Mouse (Mus musculus) liver, adult 2 months (tissue): ENCODE measurements around the gene Smarcd2. TPM values are rescaled to one million over a fixed set of nuclear protein-coding genes. Genes with fewer than 3 reads are reported as not detected.
A peak's percentile ranks its signal among the peaks of the same experiment; 100 is the strongest.

ENCODE experiments used
- DNase-seq: peaks from one replicate; pipeline ENCODE4 v3.0.0-alpha.2; 2011; ENCODE audit warnings: low read depth, low spot score; ENCODE audit errors: extremely low read depth
- H3K27ac ChIP-seq: fragments of 200-500 bp; replicated peaks from 2 replicates; pipeline ENCODE4 v1.5.1; 2012; ENCODE audit warnings: low read depth, mild to moderate bottlenecking, control low read depth, inconsistent platforms, low read length; ENCODE audit not compliant: insufficient read depth
- H3K27me3 ChIP-seq: fragments of 200-500 bp; 2 replicates; pipeline ENCODE4 v1.6.1; 2012; ENCODE audit warnings: mild to moderate bottlenecking, moderate library complexity, low read length, inconsistent platforms; ENCODE audit not compliant: control insufficient read depth, insufficient read depth
- H3K36me3 ChIP-seq: fragments of 200-500 bp; 2 replicates; pipeline ENCODE4 v1.6.1; 2012; ENCODE audit warnings: low read length, inconsistent platforms; ENCODE audit not compliant: control insufficient read depth, insufficient read depth
- H3K4me1 ChIP-seq: fragments of 200-500 bp; 2 replicates; pipeline ENCODE4 v1.6.1; 2011; ENCODE audit warnings: low read length; ENCODE audit not compliant: control insufficient read depth, insufficient read depth
- H3K4me3 ChIP-seq: fragments of 200-500 bp; 2 replicates; pipeline ENCODE4 v1.5.1; 2011; ENCODE audit warnings: low read depth, mild to moderate bottlenecking, control low read depth, low read length, moderate library complexity; ENCODE audit not compliant: insufficient read depth
- H3K79me2 ChIP-seq: fragments of 200-500 bp; 2 replicates; pipeline ENCODE4 v1.6.1; 2012; ENCODE audit warnings: inconsistent platforms, mild to moderate bottlenecking, low read length, moderate library complexity; ENCODE audit not compliant: control insufficient read depth, insufficient read depth
- H3K9ac ChIP-seq: fragments of 200-500 bp; 2 replicates; pipeline ENCODE4 v1.6.1; 2012; ENCODE audit warnings: low read depth, mild to moderate bottlenecking, control low read depth, inconsistent platforms, low read length
- CTCF ChIP-seq: fragments of 200-500 bp; IDR thresholded peaks from 2 replicates; pipeline ENCODE4 v1.5.1; 2011; ENCODE audit warnings: low read depth, low read length, control low read depth
- POLR2A ChIP-seq: fragments of 200-500 bp; IDR thresholded peaks from 2 replicates; pipeline ENCODE4 v1.6.1; 2011; ENCODE audit warnings: low read length, control low read depth; ENCODE audit not compliant: insufficient read depth; ENCODE audit errors: extremely low read depth
- WGBS: fragments of 180-500 bp; shearing (Covaris S2); methylation state at CpG from one replicate; pipeline ENCODE4 v1.1.7; 2018; 5-methylcytosine and 5-hydroxymethylcytosine counted together
- polyA plus RNA-seq: library from polyadenylated mRNA; depleted of rRNA; stranded (reverse); fragments of >200 nt; gene quantifications from 2 replicates; pipeline ENCODE4 v1.2.3, GENCODE M21; 2012; rRNA removed
- total RNA-seq: library from RNA; depleted of rRNA; stranded (reverse); fragments of >200 nt; gene quantifications from 2 replicates; pipeline ENCODE4 v1.2.3, GENCODE M21; 2014; rRNA removed

Smarcd2 gene
- total and polyA plus RNA-seq, 2 experiments = 67.3 to 70.3 TPM

DNA sequence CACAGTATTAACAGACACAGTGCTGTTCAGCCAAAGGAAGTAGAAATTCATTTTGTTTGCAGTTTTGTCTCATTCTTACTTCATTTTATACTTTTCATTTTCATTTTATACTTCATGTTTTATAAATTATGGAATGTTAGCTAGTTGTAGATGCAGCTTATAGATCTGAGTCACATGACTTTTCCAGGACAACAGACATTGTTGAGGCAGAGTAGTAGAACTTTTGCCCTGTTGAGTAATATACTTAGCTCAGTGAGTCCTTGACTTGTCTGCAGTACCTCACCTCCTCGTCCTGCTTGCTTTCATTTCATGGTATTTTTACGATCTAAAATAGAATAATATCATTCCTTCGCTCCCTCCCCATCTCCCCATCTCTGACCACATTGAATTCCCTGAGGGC lies 52.2 kb downstream of the Smarcd2 start:
- Histone ChIP-seq H3K9ac (no peak overlapping the region), H3K4me3 (no peak overlapping the region), H3K79me2 (peaks cover 26% of the 10 kb centered on the region; the same call in 1 of the 2 replicates), H3K36me3 (peaks cover 14% of the 10 kb centered on the region), H3K27ac (no peak overlapping the region), H3K4me1 (peaks cover 10% of the 10 kb centered on the region), H3K27me3 (no peaks in the 10 kb centered on the region)
- TF ChIP-seq POLR2A (no peak), CTCF (no peak)
- DNase-seq = peak; percentile 71
- 48% methylated on average over 3 of the region's 3 CpGs for WGBS

DNA sequence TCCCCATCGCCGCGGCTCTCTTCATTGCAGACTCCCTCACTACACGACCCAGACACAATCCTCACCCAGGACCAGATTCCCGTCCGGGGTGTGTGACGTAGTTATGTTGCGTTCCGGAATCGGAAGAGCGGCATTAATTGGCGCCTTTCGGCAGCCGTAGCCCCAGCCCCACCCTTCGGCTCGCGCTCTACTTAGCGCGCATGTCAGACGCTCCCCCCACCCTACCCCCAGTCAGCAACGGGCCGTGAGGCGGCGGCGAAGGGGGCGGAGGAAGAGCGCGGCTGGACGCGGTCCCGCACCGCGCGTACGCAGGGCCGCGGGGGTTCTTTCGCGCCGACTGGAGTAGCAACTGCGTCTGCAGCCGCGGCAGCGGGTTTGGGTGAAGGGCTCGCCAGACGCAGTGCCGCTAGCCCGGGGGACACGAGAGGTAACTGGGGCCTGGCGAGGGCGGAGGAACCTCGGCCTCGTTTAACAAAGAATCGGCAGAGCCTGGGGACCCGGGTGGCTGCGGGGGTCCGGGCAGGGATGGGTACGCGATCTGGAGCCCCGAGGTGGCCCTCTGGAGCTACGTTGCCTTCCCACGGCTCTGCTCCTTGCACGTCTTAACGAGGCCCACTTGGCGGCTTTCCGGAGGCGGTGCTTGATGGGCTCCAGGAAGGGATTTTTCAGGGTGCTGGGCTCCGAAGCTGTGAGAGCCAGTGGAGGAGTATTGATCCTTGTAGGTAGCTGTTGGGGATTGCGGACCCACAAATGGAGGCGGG lies 55.9 kb downstream of the Smarcd2 start, which contains the start of gene Ddx42:
Ddx42 (plus strand) TSS at position 197 of the 761 bp plus-strand sequence.
- Histone ChIP-seq H3K9ac (peak within 1 kb of the TSS; percentile 93), H3K36me3 (peaks cover 1% of the 10 kb centered on the region), H3K27me3 (no peaks in the 10 kb centered on the region), H3K27ac (peak within 1 kb of the TSS; percentile 89), H3K4me1 (peaks cover 17% of the 10 kb centered on the region), H3K4me3 (peak within 1 kb of the TSS; percentile 87), H3K79me2 (peaks cover 21% of the 10 kb centered on the region)
- DNase-seq = peak; percentile 92
- under 1% methylated on average over 70 of the region's 70 CpGs for WGBS
- TF ChIP-seq CTCF = no peak
- no peak for TF ChIP-seq POLR2A

DNA sequence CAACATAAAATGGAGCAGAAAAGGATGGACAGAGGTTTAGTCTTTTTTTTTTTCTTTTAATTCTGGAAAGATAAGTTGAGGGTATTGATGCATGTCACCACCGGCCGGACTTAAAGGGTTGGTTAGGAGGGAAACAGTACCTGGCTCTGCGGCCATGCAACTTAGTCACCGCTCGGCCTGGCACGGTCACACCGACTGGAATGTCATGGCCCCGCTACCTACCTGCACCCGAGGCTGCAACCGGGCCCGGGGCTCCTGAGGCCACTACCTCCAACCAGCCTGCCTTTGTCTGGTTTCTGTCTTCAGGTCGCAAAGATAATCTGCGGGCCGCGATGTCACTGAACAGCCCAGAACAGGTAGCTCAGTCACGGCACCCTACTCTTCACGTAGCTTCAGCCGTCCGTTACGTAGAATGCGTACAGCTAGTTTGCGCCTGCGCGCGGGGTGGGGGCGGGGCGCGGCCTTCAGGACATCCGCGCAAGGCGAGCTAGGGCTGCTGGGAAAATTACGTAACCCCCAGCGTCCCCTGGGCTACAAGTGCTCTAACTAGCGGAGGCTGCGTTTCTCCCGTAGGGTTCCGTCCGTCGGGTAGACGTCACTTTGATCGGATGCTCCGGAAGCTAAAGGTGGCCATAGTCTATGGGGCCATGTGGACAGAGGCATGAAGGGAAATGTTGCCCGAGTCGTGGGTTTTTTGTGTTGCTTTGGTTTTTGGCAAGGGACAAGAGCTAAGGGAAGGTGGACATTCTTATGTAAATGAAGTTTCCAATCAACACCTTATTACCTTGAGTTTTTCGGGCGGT lies 56.6 kb downstream of the Smarcd2 start, which contains the start of gene Ccdc47:
Ccdc47 (minus strand) TSS at position 418 of the 803 bp plus-strand sequence.
- peak; percentile 99 for DNase-seq
- TF ChIP-seq POLR2A = peak; percentile 43; the same call in 1 of the 2 replicates
- TF ChIP-seq CTCF = no peak
- Histone ChIP-seq H3K4me1 (peaks cover 14% of the 10 kb centered on the region), H3K79me2 (peaks cover 20% of the 10 kb centered on the region), H3K27ac (peak within 1 kb of the TSS; percentile 89), H3K4me3 (peak within 1 kb of the TSS; percentile 87), H3K9ac (peak within 1 kb of the TSS; percentile 93), H3K36me3 (peaks cover 8% of the 10 kb centered on the region), H3K27me3 (no peaks in the 10 kb centered on the region)
- WGBS = under 1% methylated on average over 46 of the region's 46 CpGs

DNA sequence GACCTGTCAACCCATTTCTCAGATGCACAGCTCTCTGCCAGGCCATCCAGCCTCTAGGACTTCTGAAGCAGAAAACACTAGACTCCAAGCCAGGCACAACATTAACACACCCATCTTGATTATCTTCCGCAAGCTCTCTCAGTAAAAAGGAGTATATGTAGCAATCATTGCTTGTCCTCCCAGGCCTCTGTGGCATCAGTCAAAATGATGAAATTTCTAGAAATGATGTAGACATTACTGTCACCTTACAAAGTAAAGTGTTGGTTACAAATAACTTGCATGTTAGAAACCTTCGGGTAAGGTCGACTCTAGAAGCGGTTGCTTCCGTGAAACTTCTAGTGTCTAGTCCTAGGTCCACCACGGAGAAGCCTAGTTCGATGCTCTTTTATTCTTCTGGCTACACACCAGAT lies 57.3 kb downstream of the Smarcd2 start:
- peak overlapping the region; percentile 82 for H3K4me3 ChIP-seq
- H3K27me3 ChIP-seq = no peaks in the 10 kb centered on the region
- peaks cover 17% of the 10 kb centered on the region for H3K79me2 ChIP-seq
- DNase-seq = peak; percentile 28
- WGBS = 1% methylated on average over 7 of the region's 7 CpGs
- H3K36me3 ChIP-seq = peaks cover 13% of the 10 kb centered on the region
- peak overlapping the region; percentile 86; the same call in 1 of the 2 replicates for H3K9ac ChIP-seq
- TF ChIP-seq POLR2A (no peak), CTCF (no peak)
- H3K27ac ChIP-seq = peak overlapping the region; percentile 83; the same call in 1 of the 2 replicates
- peaks cover 14% of the 10 kb centered on the region for H3K4me1 ChIP-seq

DNA sequence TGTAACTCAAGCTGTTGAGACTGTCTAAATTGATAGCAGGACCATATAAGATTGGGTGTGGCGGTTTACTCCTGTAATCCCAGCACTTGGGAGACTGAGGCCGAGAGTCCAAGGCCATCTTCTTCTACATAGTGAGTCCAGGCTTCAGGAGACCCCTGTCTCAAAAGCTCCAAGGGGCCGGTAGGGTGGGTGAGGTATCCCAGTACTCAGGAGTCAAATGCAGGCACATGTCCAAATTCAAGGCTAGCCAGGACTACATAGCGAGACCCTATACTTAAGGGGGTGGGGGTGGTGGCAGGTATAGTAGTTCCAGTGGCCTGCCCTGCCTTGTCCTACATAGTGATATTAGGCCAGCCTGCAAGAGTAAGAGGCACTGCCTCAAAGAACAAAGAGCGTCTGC lies 57.9 kb downstream of the Smarcd2 start:
- peak overlapping the region; percentile 34 for H3K9ac ChIP-seq

More for the DNA sequence above, 57.9 kb downstream of the Smarcd2 start:
- no peak for TF ChIP-seq CTCF
- TF ChIP-seq POLR2A = no peak
- 76% methylated on average over 5 of the region's 5 CpGs for WGBS
- no peaks in the 10 kb centered on the region for H3K27me3 ChIP-seq
- H3K79me2 ChIP-seq = peaks cover 17% of the 10 kb centered on the region
- peaks cover 19% of the 10 kb centered on the region for H3K36me3 ChIP-seq
- peaks cover 12% of the 10 kb centered on the region for H3K4me1 ChIP-seq
- H3K4me3 ChIP-seq = no peak overlapping the region
- 0 out of 2 replicates have a peak overlapping the region, but pooled peaks have one; percentile 12 for H3K27ac ChIP-seq
- no peak for DNase-seq

Other genes with a start within 250 kb of the Smarcd2 start
- 17.1 and 24.0 TPM in 2 replicates for gene Dcaf7, start 236.1 kb downstream of the Smarcd2 start, total RNA-seq
- 15.9 and 18.3 TPM in 2 replicates for gene Dcaf7, start 236.1 kb downstream of the Smarcd2 start, polyA plus RNA-seq
- 31.3 and 33.7 TPM in 2 replicates for gene Taco1, start 206.9 kb downstream of the Smarcd2 start, total RNA-seq
- gene Taco1, start 206.9 kb downstream of the Smarcd2 start, polyA plus RNA-seq = 19.1 and 20.0 TPM in 2 replicates
- 12.3 and 14.9 TPM in 2 replicates for gene Map3k3, start 188.4 kb downstream of the Smarcd2 start, total RNA-seq
- gene Map3k3, start 188.4 kb downstream of the Smarcd2 start, polyA plus RNA-seq = 7.6 and 9.7 TPM in 2 replicates
- not detected in 2 replicates for gene Gm10840, start 112.1 kb downstream of the Smarcd2 start, total RNA-seq
- gene Gm10840, start 112.1 kb downstream of the Smarcd2 start, polyA plus RNA-seq = not detected in 2 replicates
- gene Limd2, start 112.1 kb downstream of the Smarcd2 start, total RNA-seq = 9.4 and 9.7 TPM in 2 replicates
- 21.8 and 26.3 TPM in 2 replicates for gene Limd2, start 112.1 kb downstream of the Smarcd2 start, polyA plus RNA-seq
- gene Strada, start 70.8 kb downstream of the Smarcd2 start, total RNA-seq = 1.8 and 2.8 TPM in 2 replicates
- gene Strada, start 70.8 kb downstream of the Smarcd2 start, polyA plus RNA-seq = 3.1 and 3.9 TPM in 2 replicates
- 42.6 and 48.9 TPM in 2 replicates for gene Ccdc47, start 56.6 kb downstream of the Smarcd2 start, total RNA-seq
- gene Ccdc47, start 56.6 kb downstream of the Smarcd2 start, polyA plus RNA-seq = 12.8 and 16.9 TPM in 2 replicates
- 16.0 and 19.7 TPM in 2 replicates for gene Ddx42, start 56.0 kb downstream of the Smarcd2 start, total RNA-seq
- gene Ddx42, start 56.0 kb downstream of the Smarcd2 start, polyA plus RNA-seq = 4.8 and 5.1 TPM in 2 replicates
- 19.7 and 20.7 TPM in 2 replicates for gene Ftsj3, start 16.9 kb downstream of the Smarcd2 start, total RNA-seq
- gene Ftsj3, start 16.9 kb downstream of the Smarcd2 start, polyA plus RNA-seq = 8.8 and 13.8 TPM in 2 replicates
- gene Psmc5, start 16.8 kb downstream of the Smarcd2 start, total RNA-seq = 60.3 and 65.2 TPM in 2 replicates
- 37.7 and 43.2 TPM in 2 replicates for gene Psmc5, start 16.8 kb downstream of the Smarcd2 start, polyA plus RNA-seq
- not detected in 2 replicates for gene Tcam1, start 3.7 kb upstream of the Smarcd2 start, total RNA-seq
- gene Tcam1, start 3.7 kb upstream of the Smarcd2 start, polyA plus RNA-seq = not detected in 2 replicates
- gene Gh, start 28.9 kb upstream of the Smarcd2 start, total RNA-seq = not detected in 2 replicates
- not detected in 2 replicates for gene Gh, start 28.9 kb upstream of the Smarcd2 start, polyA plus RNA-seq
- gene Cd79b, start 41.8 kb upstream of the Smarcd2 start, total RNA-seq = 2.1 and 4.6 TPM in 2 replicates
- gene Cd79b, start 41.8 kb upstream of the Smarcd2 start, polyA plus RNA-seq = 1.4 and 3.8 TPM in 2 replicates
- gene Scn4a, start 80.3 kb upstream of the Smarcd2 start, total RNA-seq = 0.09 and 0.13 TPM in 2 replicates
- gene Scn4a, start 80.3 kb upstream of the Smarcd2 start, polyA plus RNA-seq = 0.02 TPM in 2 replicates
- not detected in 2 replicates for gene Prr29, start 92.5 kb upstream of the Smarcd2 start, total RNA-seq
- 0.17 TPM in 1 of 2 replicates, not detected in the other for gene Prr29, start 92.5 kb upstream of the Smarcd2 start, polyA plus RNA-seq
- gene Icam2, start 115.1 kb upstream of the Smarcd2 start, total RNA-seq = 5.3 and 6.7 TPM in 2 replicates
- 5.0 and 5.4 TPM in 2 replicates for gene Icam2, start 115.1 kb upstream of the Smarcd2 start, polyA plus RNA-seq
- 18.2 and 24.1 TPM in 2 replicates for gene Ern1, start 214.9 kb upstream of the Smarcd2 start, total RNA-seq
- 36.3 and 52.8 TPM in 2 replicates for gene Ern1, start 214.9 kb upstream of the Smarcd2 start, polyA plus RNA-seq